Mouse (Mus musculus) embryonic fibroblast, embryonic 13.5 days (primary cell): ENCODE data around the gene Olfr1329. TPM values are rescaled to one million over a fixed set of nuclear protein-coding genes. Genes with fewer than 3 reads are reported as not detected.
"Not testable (repeated sequence)": the region's sequence is repeated elsewhere in the genome, so short reads cannot be mapped to it uniquely, and the experiment has no call there.

Source experiments
- H3K27ac ChIP-seq: 2 replicates; pipeline ENCODE4 v1.5.1; 2012; ENCODE audit warnings: low read length, control low read depth, inconsistent platforms; ENCODE audit not compliant: insufficient read depth
- H3K4me1 ChIP-seq: 2 replicates; pipeline ENCODE4 v1.6.1; 2011; ENCODE audit warnings: low read length; ENCODE audit not compliant: control insufficient read depth, insufficient read depth
- H3K4me3 ChIP-seq: 2 replicates; pipeline ENCODE4 v1.5.1; 2011; ENCODE audit warnings: mild to moderate bottlenecking, control low read depth, low read length; ENCODE audit not compliant: insufficient read depth
- CTCF ChIP-seq: IDR thresholded peaks from 2 replicates; pipeline ENCODE4 v1.5.1; 2011; ENCODE audit warnings: mild to moderate bottlenecking, control low read depth, low read length, moderate library complexity, borderline replicate concordance; ENCODE audit not compliant: insufficient read depth
- POLR2A ChIP-seq: IDR thresholded peaks from 2 replicates; pipeline ENCODE4 v1.6.1; 2011; ENCODE audit warnings: low read depth, mild to moderate bottlenecking, control low read depth, low read length, moderate library complexity
- polyA plus RNA-seq: library from polyadenylated mRNA; stranded (reverse); fragments of >200 nt; gene quantifications from 2 replicates; pipeline ENCODE4 v1.2.4, GENCODE M21; 2011; ENCODE audit warnings: low read depth; ENCODE audit not compliant: missing spikeins, insufficient read length

The Olfr1329 gene
- polyA plus RNA-seq, result not detected in 2 replicates

GRCm38 (mm10) chr4:118917365-118917764 lies at the start of gene Olfr1329:
Gene Olfr1329 (minus strand): TSS chr4:118917465.
- not testable (repeated sequence) for H3K4me3 ChIP-seq, H3K4me1 ChIP-seq, H3K27ac ChIP-seq

- TF ChIP-seq CTCF (no peak), POLR2A (no peak)
- Histone ChIP-seq H3K4me3 (no peak within 1 kb of the TSS), H3K27ac (no peak within 1 kb of the TSS), H3K4me1 (no peaks in the 10 kb centered on the region)
These were observed 43.9 kb upstream of the Olfr1329 start, which contains the start of gene Lao1 for GRCm38 (mm10) chr4:118961141-118961628. Gene Lao1 (plus strand): TSS chr4:118961578.

GRCm38 (mm10) chr4:118958812-118959211 lies 41.5 kb upstream of the Olfr1329 start:
- Histone ChIP-seq H3K4me1 (no peaks in the 10 kb centered on the region), H3K4me3 (no peak overlapping the region), H3K27ac (no peak overlapping the region)
- TF ChIP-seq CTCF (no peak), POLR2A (no peak)

- TF ChIP-seq CTCF (no peak), POLR2A (no peak)
- Histone ChIP-seq H3K4me3 (no peak within 1 kb of the TSS), H3K4me1 (no peaks in the 10 kb centered on the region), H3K27ac (no peak within 1 kb of the TSS)
These were observed 21.2 kb upstream of the Olfr1329 start, which contains the start of gene Olfr1328 for GRCm38 (mm10) chr4:118938512-118938911. Gene Olfr1328 (minus strand): TSS chr4:118938612.

- H3K4me1 ChIP-seq, H3K4me3 ChIP-seq, H3K27ac ChIP-seq: not testable (repeated sequence)
These were observed 14.1 kb upstream of the Olfr1329 start for GRCm38 (mm10) chr4:118931326-118931725.

- no peak overlapping the region for H3K27ac ChIP-seq
- TF ChIP-seq CTCF (no peak), POLR2A (no peak)
- H3K4me1 ChIP-seq, result no peaks in the 10 kb centered on the region
- no peak overlapping the region for H3K4me3 ChIP-seq
These were observed 15.3 kb downstream of the Olfr1329 start for GRCm38 (mm10) chr4:118901981-118902380.

GRCm38 (mm10) chr4:118888297-118888696 lies 29.0 kb downstream of the Olfr1329 start, which contains the start of gene Olfr1330:
Gene Olfr1330 (plus strand): TSS chr4:118888597.
- Histone ChIP-seq H3K4me3 (no peak within 1 kb of the TSS), H3K4me1 (no peaks in the 10 kb centered on the region), H3K27ac (no peak within 1 kb of the TSS)
- TF ChIP-seq CTCF, result no peak
- no peak for TF ChIP-seq POLR2A

GRCm38 (mm10) chr4:118867566-118867965 lies 49.7 kb downstream of the Olfr1329 start:
- TF ChIP-seq CTCF (no peak), POLR2A (no peak)
- H3K4me3 ChIP-seq, result no peak overlapping the region
- H3K27ac ChIP-seq, result no peak overlapping the region
- H3K4me1 ChIP-seq, result no peaks in the 10 kb centered on the region

Other genes starting within 250 kb of the Olfr1329 start
- not detected in 2 replicates for gene Olfr1342, start 224.7 kb downstream of the Olfr1329 start, polyA plus RNA-seq
- gene Olfr1341, start 213.9 kb downstream of the Olfr1329 start, polyA plus RNA-seq, result 0.16 TPM in 1 of 2 replicates, not detected in the other
- gene Olfr1340, start 197.3 kb downstream of the Olfr1329 start, polyA plus RNA-seq, result not detected in 2 replicates
- not detected in 2 replicates for gene Olfr1339, start 185.3 kb downstream of the Olfr1329 start, polyA plus RNA-seq
- not detected in 2 replicates for gene Olfr1338, start 158.7 kb downstream of the Olfr1329 start, polyA plus RNA-seq
- not detected in 2 replicates for gene Olfr1337, start 134.9 kb downstream of the Olfr1329 start, polyA plus RNA-seq
- not detected in 2 replicates for gene Olfr1335, start 107.5 kb downstream of the Olfr1329 start, polyA plus RNA-seq
- not detected in 2 replicates for gene Olfr1333, start 81.2 kb downstream of the Olfr1329 start, polyA plus RNA-seq
- not detected in 2 replicates for gene Olfr1331, start 52.8 kb downstream of the Olfr1329 start, polyA plus RNA-seq
- gene Olfr1330, start 28.9 kb downstream of the Olfr1329 start, polyA plus RNA-seq, result 0.51 TPM in 1 of 2 replicates, not detected in the other
- gene Olfr1328, start 21.1 kb upstream of the Olfr1329 start, polyA plus RNA-seq, result not detected in 2 replicates
- not detected in 2 replicates for gene Lao1, start 44.1 kb upstream of the Olfr1329 start, polyA plus RNA-seq
- 92.4 and 124 TPM in 2 replicates for gene Slc2a1, start 191.2 kb upstream of the Olfr1329 start, polyA plus RNA-seq